Mouse (Mus musculus): ENCODE results near the gene Vmn1r12.
"Not testable (repeated sequence)": the region's sequence is repeated elsewhere in the genome, so short reads cannot be mapped to it uniquely, and the experiment has no call there.

The Vmn1r12 gene

GRCm38 (mm10) chr6:57156619-57157018, at the start of gene Vmn1r12:
Gene Vmn1r12 (plus strand): TSS chr6:57156919.
- DNase-seq (ENCODE audit: low read depth, low spot score) = no peak

- no peak for DNase-seq (ENCODE audit: low read depth, low spot score)
These were observed 47.6 kb upstream of the Vmn1r12 start, which contains the start of gene Vmn1r10 for GRCm38 (mm10) chr6:57109154-57109553. Gene Vmn1r10 (plus strand): TSS chr6:57109454.

- DNase-seq (ENCODE audit: low read depth, low spot score) = no peak
These were observed 23.6 kb upstream of the Vmn1r12 start, which contains the start of gene Vmn1r11 for GRCm38 (mm10) chr6:57133155-57133554. Gene Vmn1r11 (plus strand): TSS chr6:57133455.

GRCm38 (mm10) chr6:57190016-57190415, 33.3 kb downstream of the Vmn1r12 start:
- DNase-seq (ENCODE audit: low read depth, low spot score) = not testable (repeated sequence)

GRCm38 (mm10) chr6:57202990-57203389, 46.3 kb downstream of the Vmn1r12 start, which contains the start of gene Vmn1r13:
Gene Vmn1r13 (plus strand): TSS chr6:57203290.
- DNase-seq (ENCODE audit: low read depth, low spot score) = not testable (repeated sequence)

All from retina, postnatal 7 days (tissue).